Mouse (Mus musculus) urinary bladder, postnatal 4 days (tissue): ENCODE data around the gene Pdzrn3.

Source experiments
- DNase-seq, 2 experiments: peaks; one replicate each; pipeline ENCODE4 v3.0.0; 2021 to 2022; ENCODE audit warnings: low spot score in 2 of 2

The Pdzrn3 gene

DNA sequence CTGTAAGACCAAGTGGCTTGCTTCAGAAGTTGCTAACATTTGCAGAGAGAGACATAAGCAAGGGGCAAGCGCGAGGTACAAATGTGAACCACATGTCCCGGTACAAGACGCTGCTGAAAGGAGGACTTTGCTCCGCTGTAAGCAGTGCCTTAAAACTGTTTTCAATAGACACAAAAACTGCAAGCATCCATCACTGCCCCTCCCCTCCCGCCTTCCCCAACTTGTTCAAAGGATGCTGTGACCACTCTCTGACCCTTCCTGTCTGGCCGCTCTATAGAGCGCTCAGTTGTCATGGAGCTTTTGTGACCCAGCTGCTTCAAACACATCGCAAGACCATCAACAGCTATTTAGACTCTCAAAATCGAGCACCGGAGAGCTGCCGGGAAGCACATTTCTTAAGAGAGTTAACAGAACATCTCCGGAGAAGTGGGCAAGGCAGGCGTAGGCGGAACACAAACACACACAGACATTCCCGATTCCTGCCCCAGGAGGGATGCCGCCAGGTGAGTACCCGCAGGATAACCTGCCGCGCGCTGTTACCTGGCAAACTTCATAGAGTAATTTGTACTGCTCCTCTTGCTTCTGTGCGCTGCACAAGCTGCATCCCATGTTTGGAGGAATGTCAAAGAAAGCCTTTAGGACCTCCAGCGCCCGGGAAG, 179.3 kb downstream of the Pdzrn3 start:
- DNase-seq = no peak

DNA sequence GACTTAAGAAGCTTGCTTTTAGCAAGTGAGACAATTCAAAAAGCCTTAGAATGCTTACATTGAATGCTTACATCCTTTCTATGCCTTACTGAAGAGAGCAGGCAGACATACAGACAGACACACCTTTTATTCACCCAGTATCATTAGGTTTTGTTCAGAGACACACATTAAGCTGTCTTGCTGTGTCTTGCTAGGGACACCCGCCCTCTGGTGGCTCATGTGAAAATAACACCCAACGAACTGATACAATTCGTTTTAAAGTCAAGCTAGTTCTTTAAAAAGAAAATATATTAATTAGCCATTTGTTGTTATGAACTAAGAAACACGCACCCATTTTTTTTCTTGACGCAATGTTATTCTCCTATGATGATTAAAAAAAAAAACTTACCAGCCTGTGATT, 180.1 kb downstream of the Pdzrn3 start:
- peak in 1 of 2 experiments; percentile 74 for DNase-seq

DNA sequence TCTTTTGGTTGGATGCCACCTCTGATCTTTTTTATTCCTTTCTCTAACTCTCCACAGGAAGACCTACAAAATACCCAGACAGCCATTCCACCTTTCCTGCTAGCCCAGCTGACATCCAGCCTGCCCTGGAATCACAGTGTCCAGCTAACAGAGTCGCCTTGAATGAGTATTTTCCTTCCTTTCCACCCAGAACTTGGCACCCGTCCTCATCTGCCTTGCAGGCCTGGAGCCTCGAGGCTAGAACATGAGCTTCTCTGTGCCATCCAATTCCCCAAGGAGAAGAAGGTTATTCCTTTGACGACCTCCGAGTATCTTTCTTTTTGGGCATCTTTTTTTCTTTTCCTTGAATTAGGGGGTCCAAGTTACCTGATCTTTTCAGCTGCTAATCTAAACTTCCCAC, 181.8 kb downstream of the Pdzrn3 start:
- no peak for DNase-seq

DNA sequence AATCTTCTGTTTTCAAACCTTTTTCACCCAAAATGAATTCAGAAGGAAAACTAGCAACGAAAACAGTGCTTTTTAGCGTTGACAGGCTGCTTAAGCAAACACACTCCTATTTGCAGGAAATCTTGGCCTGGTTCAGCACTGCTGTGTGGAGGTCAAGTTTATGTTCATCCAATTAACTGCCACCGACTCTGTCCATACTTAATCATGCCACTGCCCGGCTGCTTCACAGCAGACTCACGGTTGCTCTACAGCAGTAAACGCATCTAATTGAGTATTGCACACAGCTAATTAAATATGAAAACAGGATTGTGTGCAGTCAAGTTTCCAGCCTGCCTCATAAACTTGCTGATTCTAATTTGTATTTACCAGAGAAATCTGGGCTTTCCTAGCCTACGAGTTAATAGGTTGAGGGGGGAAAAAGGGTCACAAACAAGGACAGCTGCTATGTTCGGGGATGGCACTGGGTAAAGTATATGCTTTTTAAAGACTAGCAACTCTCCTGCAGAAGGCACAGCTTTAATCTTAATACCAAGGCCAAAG, 183.2 kb downstream of the Pdzrn3 start:
- DNase-seq = no peak

DNA sequence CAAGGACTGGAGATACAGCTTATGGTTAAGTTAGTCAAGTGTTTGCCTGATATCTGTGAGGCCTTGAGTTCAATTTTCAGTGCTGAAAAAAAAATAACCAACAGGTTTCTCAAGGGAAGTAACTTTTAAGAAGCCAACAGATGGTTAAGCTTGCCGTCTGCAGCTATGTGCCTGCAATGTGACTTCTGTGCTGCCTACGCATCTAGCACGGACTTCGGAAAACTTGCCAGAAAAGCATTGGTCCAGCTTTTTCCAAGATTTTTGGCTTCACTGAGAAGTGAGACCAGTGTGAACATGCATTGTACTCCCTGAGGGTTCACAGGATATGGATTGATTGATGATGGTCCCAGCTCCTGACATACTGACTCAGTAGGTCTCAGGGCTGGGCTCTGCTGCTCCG, 186.1 kb downstream of the Pdzrn3 start:
- DNase-seq = no peak

DNA sequence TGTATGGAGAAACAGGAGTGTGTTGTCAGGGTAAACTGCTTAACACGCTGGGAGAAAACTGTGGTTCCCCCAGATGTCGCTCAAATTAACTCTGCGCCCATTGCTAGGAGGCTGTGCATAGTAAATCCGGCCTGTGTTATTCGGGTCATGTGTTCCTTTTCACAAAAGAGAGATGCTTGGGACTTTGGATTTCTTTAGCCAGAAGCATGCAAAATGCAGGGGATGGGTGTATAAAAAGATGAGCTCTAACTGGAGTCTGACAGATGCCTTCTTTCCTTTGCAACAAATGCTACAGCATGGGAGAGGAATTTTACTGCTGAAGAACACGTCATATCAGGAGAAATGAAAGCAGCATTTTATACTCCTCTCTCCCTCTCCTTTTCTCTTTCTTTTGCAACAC, 190.4 kb downstream of the Pdzrn3 start:
- no peak for DNase-seq

DNA sequence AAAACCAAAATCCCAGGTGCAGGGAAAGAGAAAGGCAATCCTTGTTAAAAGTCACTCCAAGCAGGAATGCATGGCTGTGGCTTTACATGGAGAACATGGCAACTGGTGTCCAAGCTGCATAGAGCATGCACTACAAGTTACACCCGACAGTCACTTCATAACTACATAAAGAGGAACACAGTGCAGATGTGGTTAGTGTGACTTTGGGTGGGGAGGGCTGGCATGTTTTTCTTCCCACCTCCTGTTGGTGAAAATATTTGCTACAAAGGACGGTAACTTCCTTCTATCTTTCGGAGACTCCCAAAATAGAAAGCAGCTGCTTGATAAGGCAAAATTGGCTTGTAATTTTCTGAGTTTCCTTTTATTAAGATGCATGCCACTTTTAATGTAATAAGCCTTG, 190.8 kb downstream of the Pdzrn3 start:
- DNase-seq = no peak

DNA sequence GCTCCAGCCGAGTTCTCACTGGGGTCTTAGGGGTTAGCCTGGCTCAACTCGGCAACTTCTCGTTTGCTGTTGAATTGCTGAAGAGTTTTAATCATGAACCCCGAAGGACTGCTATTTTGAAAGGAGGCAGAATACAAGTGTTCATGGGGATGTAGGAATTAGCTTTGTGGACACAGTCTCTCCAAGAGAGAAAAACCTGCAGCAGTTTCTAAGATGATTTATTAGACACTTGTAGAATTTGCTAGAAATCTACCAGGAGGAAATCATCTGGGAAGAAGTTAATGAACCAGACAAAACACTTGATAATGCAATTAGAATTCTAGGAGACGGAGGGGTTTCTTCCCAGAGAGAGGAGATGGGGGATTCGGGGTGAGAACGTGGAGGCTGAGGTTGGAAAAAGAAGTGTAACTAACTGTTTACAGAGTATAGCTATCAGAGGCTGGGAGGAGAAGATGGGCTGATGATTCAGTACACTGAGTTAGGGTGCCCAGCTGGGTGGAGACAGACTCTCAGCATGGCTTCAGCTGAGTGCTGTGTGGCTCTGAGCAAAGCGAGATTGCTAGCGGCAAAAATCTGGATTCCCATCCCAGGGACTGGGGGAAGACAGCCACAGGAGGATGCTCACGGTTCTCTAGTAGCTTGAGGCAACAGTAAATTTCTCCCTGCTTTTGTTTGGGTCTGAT, 193.5 kb downstream of the Pdzrn3 start:
- DNase-seq = no peak

DNA sequence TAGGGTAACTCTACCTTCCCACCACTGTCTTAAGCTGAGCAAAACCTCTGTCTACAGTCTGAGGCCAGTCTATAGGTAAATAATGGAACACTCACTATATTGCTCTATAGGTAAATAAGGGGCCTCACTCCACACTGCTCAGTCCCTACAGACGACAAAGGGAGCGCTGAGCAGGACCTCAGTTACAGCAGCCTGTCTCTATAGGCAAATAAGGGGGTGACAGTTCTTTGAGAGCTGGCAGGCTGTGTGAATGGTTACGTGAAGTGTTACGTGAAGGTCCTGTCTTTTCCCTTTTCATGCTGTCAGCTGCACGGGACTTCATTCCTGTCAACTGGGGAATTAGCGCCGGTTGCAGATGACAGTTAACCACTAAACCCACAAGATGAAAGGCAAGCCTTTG, 207.0 kb downstream of the Pdzrn3 start:
- DNase-seq = no peak

DNA sequence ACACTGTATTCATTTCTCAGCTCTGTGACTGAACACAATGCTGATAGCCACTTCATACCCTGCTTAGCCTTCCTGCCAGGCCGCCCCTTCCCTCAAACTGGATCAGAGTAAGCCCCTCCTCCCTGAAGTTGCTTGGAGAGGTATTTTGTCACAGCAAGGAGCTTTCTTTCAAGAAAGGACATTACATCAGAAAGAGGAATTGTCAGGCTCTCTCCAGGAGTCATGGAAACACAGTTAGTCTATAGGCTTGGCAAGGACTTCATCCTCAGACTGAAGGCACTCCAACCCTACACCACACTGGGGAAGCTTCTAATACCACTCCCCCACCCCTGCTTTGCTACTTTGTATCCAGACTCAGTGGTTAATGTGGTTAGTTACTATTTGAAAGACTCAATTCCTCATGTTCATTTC, 224.2 kb downstream of the Pdzrn3 start:
- no peak for DNase-seq

DNA sequence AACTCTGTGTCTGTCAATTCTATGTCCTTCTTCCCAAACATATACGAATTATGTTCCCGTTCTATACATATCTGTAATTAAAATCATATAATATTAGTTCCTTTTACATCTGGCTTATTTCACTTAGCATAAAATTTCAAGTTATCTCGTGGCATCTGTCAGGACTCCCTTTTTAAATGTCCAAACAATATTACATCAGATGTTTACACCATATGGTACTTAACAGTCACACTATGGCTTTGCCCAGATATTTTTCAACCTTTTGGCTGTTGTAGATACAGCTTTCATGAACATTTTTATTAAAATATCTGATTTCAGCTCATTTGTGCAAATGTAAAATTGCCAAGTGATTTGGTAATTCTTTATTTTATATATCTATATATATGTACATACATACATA, 242.3 kb downstream of the Pdzrn3 start:
- DNase-seq = no peak

DNA sequence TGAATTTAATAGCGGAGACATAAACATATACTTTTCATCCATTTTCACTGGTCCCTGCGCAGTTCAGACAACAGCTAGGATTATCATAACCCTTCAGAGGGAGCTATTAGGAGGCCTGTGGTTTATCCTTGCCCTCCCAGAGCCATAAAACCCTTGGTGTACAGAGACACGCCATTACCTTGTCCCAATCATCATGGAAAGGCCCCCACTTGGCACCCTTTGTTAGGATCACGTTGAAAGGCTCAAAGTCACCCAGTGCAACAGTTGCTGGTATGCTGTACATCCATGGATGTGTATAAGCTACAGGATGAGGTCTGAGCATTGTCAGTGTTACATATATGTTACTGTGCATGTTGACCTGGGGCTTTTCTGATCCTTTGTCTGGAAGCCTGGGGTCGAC, 252.3 kb downstream of the Pdzrn3 start:
- DNase-seq = no peak

DNA sequence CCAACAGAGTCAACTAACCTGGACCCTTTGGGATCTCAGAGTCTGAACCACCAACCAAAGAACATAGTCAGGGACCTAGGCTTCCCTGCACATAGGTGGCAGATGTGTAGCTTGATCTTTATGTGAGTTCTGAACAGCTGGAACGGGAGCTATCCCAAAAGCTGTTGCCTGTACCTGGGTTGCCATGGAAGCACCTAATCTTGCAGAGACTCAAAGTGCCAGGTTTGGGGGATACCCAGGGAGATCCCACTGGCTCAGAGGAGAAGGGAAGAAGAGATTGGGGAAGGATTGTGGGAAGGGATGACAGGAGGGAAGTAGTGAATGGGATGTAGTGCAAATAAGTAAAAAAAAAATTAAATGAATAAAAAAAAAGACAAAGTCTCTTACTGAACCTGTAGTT, 268.7 kb downstream of the Pdzrn3 start:
- DNase-seq = no peak

DNA sequence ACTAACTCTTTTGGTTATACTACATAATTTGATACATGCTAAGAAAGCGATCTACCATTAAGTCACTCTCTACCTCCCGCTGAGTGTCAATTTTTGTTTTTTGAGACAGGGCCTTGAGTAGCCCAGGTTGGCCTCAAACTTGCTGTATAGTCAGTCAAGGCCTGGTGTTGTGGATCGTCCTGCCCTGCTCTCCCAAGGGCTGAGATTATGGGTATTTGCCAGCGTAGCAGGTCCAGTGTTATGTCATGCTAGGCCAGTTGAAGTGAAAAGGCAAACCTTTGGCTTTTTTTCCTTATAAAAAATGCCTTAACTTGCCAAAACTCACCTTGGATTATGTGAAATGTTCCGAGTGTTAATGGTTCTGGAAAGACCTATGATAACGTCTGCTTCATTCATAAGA, 274.2 kb downstream of the Pdzrn3 start:
- DNase-seq = no peak

DNA sequence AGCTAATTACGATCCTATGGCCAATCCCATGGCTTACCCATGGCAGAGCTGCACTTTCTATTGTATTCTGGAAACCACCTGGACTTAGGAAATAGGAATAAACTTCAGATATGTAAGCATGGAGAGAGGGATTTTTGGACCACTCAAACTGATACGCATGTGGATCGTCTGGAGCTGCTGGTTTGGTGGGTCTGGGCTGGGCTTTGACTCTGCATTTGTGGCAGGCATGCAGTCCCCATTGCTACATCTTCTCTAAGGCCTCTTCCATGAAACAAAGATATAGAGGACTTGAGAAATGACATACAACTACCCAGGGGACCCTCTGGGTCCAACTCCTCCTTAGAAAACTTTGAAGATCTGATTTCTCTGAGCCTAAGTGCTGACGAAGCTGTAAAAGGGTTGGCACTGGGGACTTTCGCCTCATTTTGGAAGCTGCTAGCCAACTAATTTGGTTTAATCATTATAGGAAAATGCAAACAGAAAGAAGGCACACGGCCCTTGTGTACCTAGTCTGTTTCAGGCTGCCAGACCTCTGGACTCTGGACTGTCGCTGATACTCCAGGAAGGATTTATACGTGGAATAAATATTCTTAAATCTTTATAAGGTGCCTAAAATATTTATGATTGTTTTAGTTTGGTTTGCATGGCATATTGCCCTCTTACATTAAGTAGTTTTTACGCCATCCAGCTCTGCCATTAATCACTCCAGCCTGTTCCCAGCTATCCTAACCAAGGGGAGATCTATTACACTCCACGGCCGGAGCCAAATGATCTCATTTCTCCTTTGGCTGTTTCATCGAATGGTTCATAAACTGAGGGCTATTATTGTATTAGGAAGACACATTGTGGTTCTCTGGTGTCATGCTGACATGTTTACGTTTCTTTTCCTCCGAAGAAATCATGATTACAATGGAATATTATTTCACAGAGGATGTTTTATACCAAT, 275.7 kb downstream of the Pdzrn3 start:
- no peak for DNase-seq
